Mouse (Mus musculus) activated CD4-positive, CD25-positive, alpha-beta regulatory T cell, adult 4 months (primary cell): ENCODE data around the gene Efcab6. TPM values are rescaled to one million over a fixed set of nuclear protein-coding genes. Genes with fewer than 3 reads are reported as not detected.

Experiments
- ATAC-seq: one replicate; pipeline ENCODE4 v1.8.0; 2017
- polyA plus RNA-seq, 2 experiments: library from polyadenylated mRNA; unstranded; fragments of 100-300 nt; shearing (Covaris generic); gene quantifications; one replicate each; pipeline ENCODE4 v1.2.1; 2017

Gene Efcab6
- polyA plus RNA-seq, 2 experiments from 2014 or later: not detected

DNA sequence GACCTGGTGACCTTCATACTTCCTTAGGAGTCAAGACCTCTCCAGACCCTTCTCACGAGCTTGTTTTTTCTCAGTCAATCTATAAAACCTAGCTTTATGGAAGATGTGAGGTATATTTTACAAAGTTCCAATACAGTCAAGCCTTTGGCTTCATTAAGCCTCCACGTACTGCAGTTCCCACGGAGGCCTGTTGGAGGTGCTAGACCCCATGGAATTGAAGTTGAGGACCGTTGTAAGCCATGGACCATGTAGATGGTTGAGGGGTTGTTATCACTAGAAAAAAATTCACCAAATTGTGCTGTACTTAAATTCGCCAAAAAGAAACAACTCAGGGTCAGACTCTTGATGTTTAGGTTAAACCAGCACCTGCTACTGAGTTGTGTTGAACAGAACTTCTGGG, 9.1 kb downstream of the Efcab6 start:
- ATAC-seq: no peak

- ATAC-seq: no peak
Observed at GRCm38 (mm10) chr15:84053859-84054258, 11.3 kb downstream of the Efcab6 start.

DNA sequence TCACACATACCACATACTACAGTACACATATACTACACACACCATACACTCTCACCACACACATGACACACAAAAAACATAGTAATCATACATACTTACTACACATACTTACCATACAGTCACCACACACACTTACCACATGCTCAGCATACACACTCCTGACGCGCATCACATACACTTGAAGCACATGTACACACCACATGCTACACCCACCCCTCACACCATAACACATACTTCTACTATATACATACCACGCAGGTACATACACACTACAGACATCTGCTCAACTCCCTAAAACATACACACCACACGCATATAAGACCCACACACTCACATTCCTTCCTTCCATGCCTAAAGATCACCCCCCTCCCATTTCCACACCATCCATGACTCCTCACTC, 11.9 kb downstream of the Efcab6 start:
- ATAC-seq: no peak

DNA sequence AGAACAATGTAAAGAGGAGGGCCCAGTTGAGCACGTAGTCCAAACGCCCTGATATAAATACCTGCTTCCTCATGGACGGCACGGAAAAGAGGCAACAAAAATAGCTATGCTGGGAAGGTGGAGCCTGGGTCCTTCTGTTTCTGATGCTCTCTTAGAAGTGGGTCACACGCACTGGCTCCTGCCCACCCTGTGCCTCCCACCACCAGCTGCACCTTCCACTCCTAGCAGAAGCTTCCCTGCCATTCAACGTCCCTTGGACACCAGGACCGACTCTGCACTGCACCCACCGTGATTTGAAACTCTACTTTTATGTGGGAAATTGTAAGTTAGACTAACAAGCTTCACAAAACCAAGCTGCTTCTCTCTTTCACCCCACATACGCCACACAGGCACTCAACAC, 12.8 kb downstream of the Efcab6 start:
- no peak for ATAC-seq

- ATAC-seq: no peak
Observed at GRCm38 (mm10) chr15:84049570-84049969, 15.6 kb downstream of the Efcab6 start.

GRCm38 (mm10) chr15:84045562-84045961, 19.6 kb downstream of the Efcab6 start:
- ATAC-seq: no peak

- no peak for ATAC-seq
Observed at GRCm38 (mm10) chr15:84037067-84037466, 28.1 kb downstream of the Efcab6 start.

GRCm38 (mm10) chr15:84025651-84026050, 39.5 kb downstream of the Efcab6 start:
- no peak for ATAC-seq

DNA sequence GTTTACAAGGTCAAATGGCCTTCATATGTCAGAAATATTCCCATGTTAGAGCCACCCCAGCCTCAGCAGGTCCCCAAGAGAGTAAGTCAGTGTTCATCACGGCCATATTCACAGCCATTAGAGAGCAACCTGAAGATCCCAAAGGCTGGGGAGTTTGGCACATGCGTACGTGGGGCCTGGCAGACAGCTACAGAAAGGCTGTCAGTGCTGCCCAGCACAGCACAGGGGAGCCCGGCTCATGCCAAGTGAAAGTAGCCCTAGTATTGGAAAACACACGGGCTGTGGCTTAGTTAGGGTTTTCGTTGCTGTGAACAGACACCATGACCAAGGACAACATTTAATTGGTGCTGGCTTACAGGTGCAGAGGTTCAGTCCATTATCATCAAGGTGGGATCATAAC, 40.3 kb downstream of the Efcab6 start:
- ATAC-seq: no peak

GRCm38 (mm10) chr15:84009366-84010083, 55.7 kb downstream of the Efcab6 start:
- no peak for ATAC-seq

GRCm38 (mm10) chr15:84004306-84004705, 60.9 kb downstream of the Efcab6 start:
- ATAC-seq: no peak

GRCm38 (mm10) chr15:83999071-83999470, 66.1 kb downstream of the Efcab6 start:
- ATAC-seq: no peak

DNA sequence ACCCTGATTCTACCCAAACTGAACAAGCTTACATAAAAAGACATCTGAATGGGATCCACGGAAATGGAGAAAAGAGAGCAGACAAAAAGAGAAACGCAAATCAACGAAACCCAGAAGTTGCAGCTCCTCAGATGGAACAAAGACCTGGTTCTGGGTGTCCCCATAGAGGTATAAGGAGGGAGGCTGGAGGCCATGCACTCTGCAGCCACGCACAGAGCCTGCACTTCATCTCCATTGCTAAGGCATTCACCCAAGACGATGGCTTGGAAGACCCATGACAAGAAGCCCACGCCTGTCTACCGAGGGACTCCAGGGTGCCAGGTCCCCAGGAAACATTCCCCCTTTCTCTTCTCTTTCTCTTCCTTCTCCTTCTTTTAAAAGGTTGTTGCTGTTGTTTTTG, 66.6 kb downstream of the Efcab6 start:
- no peak for ATAC-seq

- ATAC-seq: no peak
Observed at GRCm38 (mm10) chr15:83998115-83998514, 67.1 kb downstream of the Efcab6 start.

DNA sequence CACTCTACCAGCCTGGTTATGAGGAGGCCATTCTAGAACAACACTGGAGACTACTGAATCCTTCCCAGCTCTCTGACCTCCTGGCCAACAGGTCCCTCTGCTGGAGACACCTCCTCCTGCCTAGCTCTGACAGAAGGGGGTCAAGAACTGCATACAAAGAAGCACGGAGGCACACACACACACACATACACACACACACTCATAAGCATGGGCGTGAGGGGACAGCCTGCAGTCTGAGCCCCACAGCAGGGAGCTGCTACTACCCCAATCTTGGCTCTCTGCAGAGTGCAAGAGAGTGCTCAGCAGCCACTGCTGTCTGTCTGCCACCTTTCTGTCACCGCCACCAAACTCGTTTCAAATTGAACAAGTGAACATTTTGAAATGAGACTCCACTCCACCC, 67.6 kb downstream of the Efcab6 start:
- no peak for ATAC-seq

- no peak for ATAC-seq
Observed at GRCm38 (mm10) chr15:83996864-83997263, 68.3 kb downstream of the Efcab6 start.

GRCm38 (mm10) chr15:83992191-83992590, 73.0 kb downstream of the Efcab6 start:
- no peak for ATAC-seq

DNA sequence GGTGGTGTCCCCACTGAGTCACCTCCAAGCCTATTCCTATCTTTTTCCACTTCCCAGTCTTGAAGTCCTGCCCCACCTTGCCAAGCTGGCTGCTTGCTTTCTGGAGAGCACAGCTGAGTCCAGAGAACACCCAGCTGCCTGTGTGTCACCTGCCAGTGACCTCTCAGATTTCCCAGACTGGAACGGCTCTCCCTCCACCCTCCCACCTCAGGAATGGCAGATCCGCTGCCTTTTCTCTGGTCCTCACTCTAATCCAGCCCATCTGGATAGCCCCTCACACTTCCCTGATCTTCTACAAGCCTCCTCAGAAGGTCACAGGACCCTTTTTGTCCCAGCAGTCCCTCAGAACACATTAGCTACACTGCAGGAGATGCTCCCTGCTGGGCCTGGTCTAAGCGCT, 73.7 kb downstream of the Efcab6 start:
- ATAC-seq: no peak

DNA sequence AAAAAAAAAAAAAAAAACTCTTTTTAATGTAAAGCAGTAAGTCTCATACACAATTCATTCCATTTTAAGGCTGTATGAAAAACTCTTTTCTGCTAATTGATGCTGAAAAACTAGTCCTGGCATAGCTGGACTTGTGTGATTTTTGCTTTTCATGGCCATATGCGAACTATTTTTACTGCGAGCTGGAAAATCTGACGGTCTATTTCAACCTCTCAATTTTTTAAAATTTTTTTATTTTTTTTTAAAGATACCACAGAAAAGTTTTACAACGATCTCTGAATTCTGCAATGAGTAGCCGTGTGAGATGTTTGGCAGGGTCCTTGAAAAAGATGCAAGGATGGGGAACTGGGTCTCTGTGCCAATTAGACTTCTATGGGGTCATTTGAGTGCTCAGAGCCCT, 75.9 kb downstream of the Efcab6 start:
- ATAC-seq: no peak

GRCm38 (mm10) chr15:83988087-83988486, 77.1 kb downstream of the Efcab6 start:
- ATAC-seq: no peak

GRCm38 (mm10) chr15:83982186-83982936, 82.8 kb downstream of the Efcab6 start:
- ATAC-seq: no peak

DNA sequence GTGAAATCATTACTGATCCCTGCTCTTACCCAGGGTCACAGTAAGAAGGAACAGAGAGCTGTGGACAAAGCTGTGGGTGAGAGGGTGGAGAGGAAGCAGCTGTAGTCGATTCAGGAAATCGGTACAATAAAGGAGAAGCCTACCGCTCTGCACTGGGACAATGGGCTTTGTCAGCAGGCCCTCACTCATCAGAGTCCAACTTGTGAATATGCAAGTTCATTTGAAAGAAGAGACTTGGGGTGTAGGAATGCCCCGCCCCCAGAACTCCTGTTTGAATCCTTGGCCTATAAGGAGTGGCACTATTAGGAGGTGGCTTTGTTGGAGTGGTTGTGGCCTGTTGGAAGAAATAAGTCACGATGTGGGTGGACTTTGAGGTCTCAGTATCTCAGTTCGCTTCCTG, 86.3 kb downstream of the Efcab6 start:
- ATAC-seq: no peak

DNA sequence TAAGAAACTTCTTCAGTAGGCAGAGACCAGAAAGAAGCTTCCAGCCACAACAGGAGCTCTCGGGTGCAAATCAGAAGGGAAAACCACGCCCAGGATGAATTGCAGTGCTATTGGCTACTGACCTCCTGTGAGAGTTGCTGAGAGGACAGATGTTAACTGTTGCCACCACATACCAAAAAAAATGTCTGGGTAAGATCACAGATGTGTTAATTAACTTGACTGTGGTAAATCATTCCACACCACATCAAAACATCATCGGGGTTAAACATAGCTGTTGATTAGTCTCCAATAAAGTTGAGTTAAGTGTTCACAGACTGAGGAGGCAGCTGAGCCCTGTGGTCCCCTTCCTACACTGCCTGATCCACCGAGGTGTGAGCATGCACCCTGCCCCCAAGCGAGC, 88.1 kb downstream of the Efcab6 start:
- no peak for ATAC-seq

DNA sequence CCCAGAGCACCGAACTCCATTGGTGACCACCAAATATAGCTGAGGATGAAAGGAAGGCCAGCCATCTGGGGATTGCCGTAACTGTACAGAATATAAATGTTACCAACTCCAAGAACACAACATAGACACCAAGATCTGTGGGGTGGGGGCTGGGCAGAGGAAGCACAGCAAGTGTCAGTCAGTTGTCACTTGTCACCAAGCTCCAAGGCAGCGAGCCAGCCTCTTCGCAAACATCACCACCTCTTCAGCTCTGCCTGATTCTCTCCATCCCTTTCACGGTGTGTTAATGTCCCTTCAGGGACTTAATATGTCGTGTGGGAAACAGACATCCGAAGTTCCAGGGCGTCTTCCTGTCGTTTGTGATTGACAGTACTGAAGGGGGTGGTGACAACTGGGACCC, 93.0 kb downstream of the Efcab6 start:
- ATAC-seq: no peak
